Mouse (Mus musculus): ENCODE measurements at regions not wholly inside any gene's neighbourhood (a gene's known extent, or its start where the extent isn't known, plus 50 kb on each side); places are given as distances from the start of the nearest gene placed in this dataset.

GRCm38 (mm10) chr1:138674199-138674598 lies 54.3 kb upstream of the Nek7 start:
- H3K27me3 ChIP-seq (ENCODE audit: control insufficient read depth, insufficient read depth, low read length), result no peaks in the 10 kb centered on the region
- no peak for DNase-seq (ENCODE audit: extremely low read depth, low read depth, low spot score)
- no peak overlapping the region for H3K9ac ChIP-seq (ENCODE audit: low read depth, low read length)
- H3K4me1 ChIP-seq (ENCODE audit: control insufficient read depth, insufficient read depth, low read length), result no peaks in the 10 kb centered on the region
- H3K36me3 ChIP-seq (ENCODE audit: control insufficient read depth, insufficient read depth, low read length), result no peaks in the 10 kb centered on the region
- TF ChIP-seq POLR2A (IDR thresholded peaks at IDR 0.05; ENCODE audit: extremely low read depth, insufficient read depth, low read length), result no peak
- no peak for TF ChIP-seq CTCF (IDR thresholded peaks at IDR 0.05; ENCODE audit: low read depth, low read length)
- H3K79me2 ChIP-seq (ENCODE audit: control insufficient read depth, insufficient read depth, low read length), result no peaks in the 10 kb centered on the region
- 91% methylated on average over 4 of the region's 4 CpGs for WGBS
- H3K27ac ChIP-seq (replicated peaks; ENCODE audit: insufficient read depth, low read depth, low read length), result no peak overlapping the region
- H3K4me3 ChIP-seq (ENCODE audit: insufficient read depth, low read depth, low read length), result no peak overlapping the region

Measured in liver, adult 2 months (tissue).